Mouse (Mus musculus) B cell, adult 62 days (primary cell): ENCODE results near the gene Car11. TPM values are rescaled to one million over a fixed set of nuclear protein-coding genes. Genes with fewer than 3 reads are reported as not detected.

Experiments
- total RNA-seq: library from RNA; stranded (reverse); gene quantifications from 4 replicates; pipeline ENCODE4 v1.2.4, GENCODE M21; 2023

Gene Car11
- not detected in 4 replicates for total RNA-seq

DNA sequence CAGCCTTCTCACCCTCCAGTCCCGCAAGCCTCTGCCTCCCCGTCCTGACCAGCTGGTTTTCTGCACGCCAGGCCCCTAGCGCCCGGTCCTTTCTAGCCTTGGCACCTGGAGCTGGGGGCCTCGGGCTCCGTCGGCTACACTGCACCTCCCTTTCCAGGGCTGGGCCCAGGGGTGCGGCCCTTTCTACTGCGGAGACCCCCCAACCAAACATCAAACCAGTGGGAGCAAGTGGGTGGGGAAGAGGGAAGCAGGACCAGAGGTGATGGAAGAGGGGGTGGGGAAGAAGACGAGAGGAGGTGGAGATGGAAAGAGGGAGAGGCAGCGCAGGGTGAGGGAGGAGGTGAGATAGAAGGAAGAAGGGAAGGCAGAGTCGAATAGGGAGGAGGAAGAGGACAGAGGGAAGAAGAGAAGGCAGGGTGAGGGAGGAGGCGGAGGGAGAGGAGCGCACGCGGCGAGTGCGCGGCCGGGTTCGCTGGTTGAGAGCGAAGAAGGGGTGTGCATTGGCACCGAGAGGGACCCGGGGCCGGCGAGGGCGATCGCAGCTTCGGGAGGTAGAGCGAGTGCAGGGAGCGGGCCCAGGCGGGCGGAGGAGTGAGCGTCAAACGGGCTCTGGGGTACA lies at the start of gene Car11:
Gene Car11, plus strand, starts transcription at position 321 of the 619 bp plus-strand sequence.

GRCm38 (mm10) chr7:45666161-45666560 lies 33.5 kb upstream of the Car11 start, which contains the start of gene Fut2:
Gene Fut2, minus strand, starts transcription at chr7:45666394.

DNA sequence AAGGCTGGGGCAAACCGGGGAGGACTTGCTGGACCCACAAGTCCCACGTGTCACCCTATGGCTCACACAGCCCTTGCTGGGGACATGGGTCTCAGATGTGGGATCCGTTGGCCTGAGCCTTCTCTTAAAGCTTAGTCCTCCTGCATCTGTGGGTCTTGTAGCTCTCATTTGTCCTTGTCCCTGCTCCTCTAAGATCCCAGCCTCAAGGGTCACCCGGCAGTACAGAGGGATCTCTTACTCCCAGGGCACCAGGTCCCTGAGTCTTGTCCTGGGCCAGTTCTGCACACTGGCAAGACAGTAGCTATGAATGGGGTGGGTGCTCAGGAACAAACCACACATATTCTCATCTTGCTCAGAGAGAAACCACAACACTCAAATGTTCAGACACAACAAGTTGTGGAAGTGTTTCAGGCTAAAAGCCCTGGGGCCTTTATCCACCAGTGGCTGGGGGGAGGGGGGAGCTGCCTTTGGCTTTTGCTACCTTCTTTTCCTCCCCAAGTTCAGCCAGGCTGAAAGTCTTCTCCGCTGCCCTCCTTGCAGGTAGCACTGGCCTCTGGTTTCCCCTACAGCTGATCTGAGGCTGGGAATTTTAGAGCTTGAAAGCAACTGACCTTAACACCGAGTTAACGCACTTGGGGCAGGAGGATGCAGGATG lies 16.1 kb upstream of the Car11 start, which contains the start of gene Ntn5:
Gene Ntn5, plus strand, starts transcription at position 627 of the 655 bp plus-strand sequence.

GRCm38 (mm10) chr7:45693921-45694591 lies 5.6 kb upstream of the Car11 start, which contains the start of gene Sec1:
Gene Sec1, minus strand, starts transcription at chr7:45694402.

DNA sequence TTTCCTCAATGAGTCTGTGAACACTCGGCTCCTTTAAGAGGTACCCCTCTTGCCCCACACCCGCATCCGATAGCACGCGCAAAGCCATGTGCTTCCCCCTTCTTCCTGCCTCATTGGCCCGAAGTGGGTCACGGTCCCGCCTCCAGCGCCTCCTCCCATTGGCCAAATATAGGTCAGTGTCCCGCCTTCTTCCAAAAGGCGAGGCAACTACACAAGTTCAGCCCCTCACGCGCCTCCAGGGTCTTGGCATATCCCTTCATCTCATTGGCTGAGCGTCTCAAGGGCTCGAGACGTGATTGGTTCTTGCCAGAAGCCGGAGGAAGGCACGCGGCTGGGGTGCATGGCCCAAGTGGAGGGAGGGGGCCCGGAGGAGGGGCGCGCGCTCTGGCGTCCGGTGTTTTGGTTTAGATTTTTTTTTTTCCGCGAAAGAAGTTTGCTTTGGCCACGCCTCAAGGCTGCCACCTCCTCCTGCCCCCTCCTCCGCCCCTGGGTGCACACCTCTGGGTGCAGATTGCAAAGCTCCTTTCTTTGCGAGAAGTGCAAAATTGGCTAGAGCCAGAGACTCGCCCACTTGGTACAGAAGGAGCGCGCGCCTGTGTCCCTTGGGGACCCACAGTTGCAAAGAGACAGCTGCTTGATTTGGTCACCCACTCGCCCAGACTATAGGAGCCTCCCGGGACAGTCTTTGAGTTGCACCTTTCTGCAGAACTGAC lies 5.2 kb downstream of the Car11 start, which contains the start of gene Dbp:
Gene Dbp, plus strand, starts transcription at position 359 of the 713 bp plus-strand sequence.

GRCm38 (mm10) chr7:45715090-45715708 lies 15.6 kb downstream of the Car11 start, which contains the start of gene Rpl18:
Gene Rpl18, plus strand, starts transcription at chr7:45715457.

GRCm38 (mm10) chr7:45717918-45718297 lies 18.3 kb downstream of the Car11 start, which contains the start of gene Sphk2:
Gene Sphk2, minus strand, starts transcription at chr7:45718002.

DNA sequence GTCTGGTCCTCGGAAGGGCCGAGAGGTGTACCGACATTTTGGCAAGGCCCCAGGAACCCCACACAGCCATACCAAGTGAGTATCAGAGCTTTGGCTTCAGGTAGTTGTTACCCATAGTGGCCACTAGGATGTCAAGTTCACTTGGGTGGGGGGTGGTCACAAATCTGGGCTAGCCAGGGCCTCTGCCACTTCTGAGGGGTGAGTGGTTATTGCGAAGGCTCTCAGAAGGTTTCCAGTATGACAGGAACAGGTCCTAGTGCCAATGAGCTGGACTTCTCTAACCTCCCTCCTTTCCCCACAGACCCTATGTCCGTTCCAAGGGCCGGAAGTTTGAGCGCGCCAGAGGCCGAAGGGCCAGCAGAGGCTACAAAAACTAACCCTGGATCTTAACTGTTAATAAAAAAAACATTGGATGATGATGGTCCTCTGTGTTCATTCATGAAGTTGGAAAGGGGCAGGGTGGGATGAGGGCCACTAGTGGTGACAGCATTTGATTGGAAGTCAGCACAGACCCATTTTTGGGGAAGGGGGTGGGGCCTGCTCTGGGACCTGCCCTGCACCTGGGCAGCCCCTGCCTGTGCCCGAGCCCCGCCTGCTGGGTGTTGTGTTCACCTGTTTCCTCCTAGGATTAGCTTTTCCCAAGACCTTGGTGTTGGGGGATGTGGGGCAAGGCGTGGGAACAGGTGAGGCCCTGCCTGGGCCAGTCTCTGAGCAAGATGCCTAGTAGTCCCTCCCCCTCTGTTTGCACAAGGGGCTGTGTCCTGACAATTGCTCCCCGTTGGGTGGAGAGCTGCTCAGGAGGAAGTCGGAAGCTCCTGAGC lies 21.0 kb downstream of the Car11 start, which contains the start of gene Fam83e:
Gene Fam83e, plus strand, starts transcription at position 800 of the 821 bp plus-strand sequence.

GRCm38 (mm10) chr7:45725713-45726112 lies 26.1 kb downstream of the Car11 start, which contains the start of gene Spaca4:
Gene Spaca4, minus strand, starts transcription at chr7:45725813.

Other genes with a start within 250 kb of the Car11 start
- 663 to 714 TPM (median 691 TPM) in 4 replicates for gene Ftl1, start 240.0 kb upstream of the Car11 start, total RNA-seq
- gene Bax, start 232.9 kb upstream of the Car11 start, total RNA-seq = 111 to 118 TPM (median 114 TPM) in 4 replicates
- gene Tulp2, start 218.0 kb upstream of the Car11 start, total RNA-seq = not detected in 4 replicates
- gene Gm45808, start 213.0 kb upstream of the Car11 start, total RNA-seq = 0.98 to 2.1 TPM in 2 of 4 replicates, not detected in the others
- gene Dhdh, start 211.0 kb upstream of the Car11 start, total RNA-seq = 2.7 to 4.4 TPM (median 3.5 TPM) in 4 replicates
- 71.0 to 90.0 TPM (median 76.5 TPM) in 4 replicates for gene Nucb1, start 189.4 kb upstream of the Car11 start, total RNA-seq
- 1,459 to 1,639 TPM (median 1,567 TPM) in 4 replicates for gene Ppp1r15a, start 173.6 kb upstream of the Car11 start, total RNA-seq
- gene Plekha4, start 173.5 kb upstream of the Car11 start, total RNA-seq = 1.4 to 3.1 TPM (median 2.0 TPM) in 4 replicates
- gene Hsd17b14, start 144.9 kb upstream of the Car11 start, total RNA-seq = not detected in 4 replicates
- 29.0 to 35.7 TPM (median 34.2 TPM) in 4 replicates for gene Bcat2, start 129.7 kb upstream of the Car11 start, total RNA-seq
- gene Fgf21, start 84.4 kb upstream of the Car11 start, total RNA-seq = not detected in 4 replicates
- not detected in 4 replicates for gene Fut1, start 82.6 kb upstream of the Car11 start, total RNA-seq
- gene Izumo1, start 78.0 kb upstream of the Car11 start, total RNA-seq = not detected in 4 replicates
- 0.18 to 0.36 TPM (median 0.26 TPM) in 4 replicates for gene Rasip1, start 72.4 kb upstream of the Car11 start, total RNA-seq
- not detected in 4 replicates for gene Mamstr, start 59.9 kb upstream of the Car11 start, total RNA-seq
- gene Fut2, start 33.4 kb upstream of the Car11 start, total RNA-seq = not detected in 4 replicates
- not detected in 4 replicates for gene Ntn5, start 15.8 kb upstream of the Car11 start, total RNA-seq
- not detected in 4 replicates for gene Sec1, start 5.4 kb upstream of the Car11 start, total RNA-seq
- 19.3 to 25.2 TPM (median 23.7 TPM) in 4 replicates for gene Dbp, start 5.2 kb downstream of the Car11 start, total RNA-seq
- 2,047 to 2,170 TPM (median 2,138 TPM) in 4 replicates for gene Rpl18, start 15.6 kb downstream of the Car11 start, total RNA-seq
- 31.9 to 35.1 TPM (median 32.5 TPM) in 4 replicates for gene Sphk2, start 18.2 kb downstream of the Car11 start, total RNA-seq
- 1.0 to 1.9 TPM (median 1.5 TPM) in 4 replicates for gene Fam83e, start 21.4 kb downstream of the Car11 start, total RNA-seq
- gene Spaca4, start 26.0 kb downstream of the Car11 start, total RNA-seq = not detected in 4 replicates
- gene Lmtk3, start 83.9 kb downstream of the Car11 start, total RNA-seq = 0.12 to 0.39 TPM in 2 of 4 replicates, not detected in the others
- 1.4 to 1.9 TPM (median 1.5 TPM) in 3 of 4 replicates, not detected in the other for gene Sult2b1, start 84.8 kb downstream of the Car11 start, total RNA-seq
- gene Cyth2, start 114.7 kb downstream of the Car11 start, total RNA-seq = 132 to 162 TPM (median 146 TPM) in 4 replicates
- gene Kcnj14, start 124.9 kb downstream of the Car11 start, total RNA-seq = 3.5 to 4.3 TPM (median 3.9 TPM) in 4 replicates
- 29.3 to 33.0 TPM (median 30.4 TPM) in 4 replicates for gene Grwd1, start 131.1 kb downstream of the Car11 start, total RNA-seq
- gene Kdelr1, start 172.9 kb downstream of the Car11 start, total RNA-seq = 51.0 to 58.7 TPM (median 51.4 TPM) in 4 replicates
- 0.49 to 0.86 TPM (median 0.52 TPM) in 4 replicates for gene Grin2d, start 178.5 kb downstream of the Car11 start, total RNA-seq
- gene Syngr4, start 196.9 kb downstream of the Car11 start, total RNA-seq = not detected in 4 replicates
- 7.6 to 13.6 TPM (median 9.5 TPM) in 4 replicates for gene Tmem143, start 197.1 kb downstream of the Car11 start, total RNA-seq
- gene Emp3, start 221.6 kb downstream of the Car11 start, total RNA-seq = 201 to 243 TPM (median 228 TPM) in 4 replicates
- 6.3 to 12.1 TPM (median 9.0 TPM) in 4 replicates for gene Ccdc114, start 224.2 kb downstream of the Car11 start, total RNA-seq